Mouse (Mus musculus) CH12.LX (cell line): ENCODE measurements around the gene Scamp2.

Experiments used
- CTCF ChIP-seq, 2 experiments: IDR thresholded peaks in 1 of 2; conservative IDR thresholded peaks in 1 of 2; 2 replicates each; pipeline ENCODE4 v1.5.1; 2011 to 2012; ENCODE audit warnings: low read depth in 2 of 2, low read length in 2 of 2, improper control_type of control experiment in 1 of 2, inconsistent platforms in 1 of 2, mild to moderate bottlenecking in 1 of 2, moderate library complexity in 1 of 2
- E2F4 ChIP-seq: IDR thresholded peaks from 2 replicates; pipeline ENCODE4 v1.6.1; 2011; ENCODE audit warnings: low read depth, low read length, improper control_type of control experiment; ENCODE audit not compliant: insufficient replicate concordance
- EP300 ChIP-seq: IDR thresholded peaks from 2 replicates; pipeline ENCODE4 v1.6.1; 2011; ENCODE audit warnings: low read length, improper control_type of control experiment
- HCFC1 ChIP-seq: IDR thresholded peaks from 2 replicates; pipeline ENCODE4 v1.6.1; 2012; ENCODE audit warnings: low read depth, mild to moderate bottlenecking, inconsistent platforms, low read length, improper control_type of control experiment
- NELFE ChIP-seq: IDR thresholded peaks from 2 replicates; pipeline ENCODE4 v1.6.1; 2011; ENCODE audit warnings: low read depth, low read length, improper control_type of control experiment

- TF ChIP-seq CTCF (conservative IDR thresholded peaks at IDR 0.05 in 1 of 2, IDR thresholded peaks at IDR 0.05 in 1 of 2; ENCODE audit: low read depth in 2 of 2, low read length in 2 of 2): no peak
- TF ChIP-seq HCFC1: no peak
- TF ChIP-seq NELFE: no peak
- TF ChIP-seq E2F4: no peak
- TF ChIP-seq EP300: no peak
These were observed 33.4 kb downstream of the Scamp2 start for GRCm38 (mm10) chr9:57594174-57594509.
